Mouse (Mus musculus) yolk sac, embryonic 10.5 days (tissue): ENCODE data around the gene Rasa3.

Experiments used
- DNase-seq: peaks from one replicate; pipeline ENCODE4 v3.0.0-alpha.2; 2017; ENCODE audit warnings: low spot score

The Rasa3 gene

DNA sequence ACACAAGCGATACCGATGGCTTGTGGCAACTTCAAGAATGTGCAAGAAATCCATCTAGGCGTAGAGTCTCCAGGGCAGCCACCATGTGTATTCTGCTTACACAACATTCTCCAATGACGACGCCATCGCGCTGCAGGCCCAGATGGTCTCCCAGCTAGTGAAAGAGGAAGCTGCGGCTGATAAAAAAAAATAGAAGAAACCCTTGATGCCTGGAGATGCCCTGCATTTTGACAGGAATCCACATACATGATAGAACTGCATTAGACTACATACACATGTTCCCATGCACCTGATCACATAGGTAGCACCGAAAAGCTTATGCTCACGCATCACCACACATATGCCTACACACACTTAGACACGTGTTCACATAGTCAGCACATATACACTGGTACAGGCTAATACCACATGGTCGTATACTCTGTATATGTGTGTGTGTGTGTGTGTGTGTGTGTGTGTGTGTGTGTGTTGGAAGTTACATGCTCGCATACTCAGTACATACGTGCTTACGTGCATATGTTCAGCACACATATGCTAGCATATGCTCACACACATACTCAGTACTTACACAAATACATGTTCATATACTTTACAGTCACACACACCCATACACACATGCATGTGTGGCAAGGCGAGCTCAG lies 8.4 kb upstream of the Rasa3 start:
- DNase-seq = no peak

- DNase-seq = no peak
Observed at GRCm38 (mm10) chr8:13684131-13684530, 6.7 kb upstream of the Rasa3 start.

DNA sequence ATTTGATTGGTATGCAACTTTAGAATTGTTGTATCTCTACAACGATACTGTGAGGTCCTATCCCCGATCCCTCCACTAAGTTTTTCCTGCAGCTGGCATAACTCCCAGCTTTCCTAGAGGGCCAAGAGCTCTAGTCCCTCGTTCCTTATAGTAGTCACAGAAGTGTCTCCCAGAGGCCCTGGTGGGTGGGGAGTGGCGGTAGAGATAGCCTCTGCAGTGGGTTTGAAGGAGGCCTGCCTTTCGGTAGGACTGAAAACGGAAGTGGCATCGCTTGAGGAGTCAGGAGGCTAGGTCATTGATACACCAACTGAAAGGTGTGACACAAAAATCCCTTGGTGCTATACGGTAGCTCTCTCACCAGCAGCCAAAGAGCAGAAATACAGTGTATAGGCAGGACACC lies 779 bp upstream of the Rasa3 start:
- no peak for DNase-seq

DNA sequence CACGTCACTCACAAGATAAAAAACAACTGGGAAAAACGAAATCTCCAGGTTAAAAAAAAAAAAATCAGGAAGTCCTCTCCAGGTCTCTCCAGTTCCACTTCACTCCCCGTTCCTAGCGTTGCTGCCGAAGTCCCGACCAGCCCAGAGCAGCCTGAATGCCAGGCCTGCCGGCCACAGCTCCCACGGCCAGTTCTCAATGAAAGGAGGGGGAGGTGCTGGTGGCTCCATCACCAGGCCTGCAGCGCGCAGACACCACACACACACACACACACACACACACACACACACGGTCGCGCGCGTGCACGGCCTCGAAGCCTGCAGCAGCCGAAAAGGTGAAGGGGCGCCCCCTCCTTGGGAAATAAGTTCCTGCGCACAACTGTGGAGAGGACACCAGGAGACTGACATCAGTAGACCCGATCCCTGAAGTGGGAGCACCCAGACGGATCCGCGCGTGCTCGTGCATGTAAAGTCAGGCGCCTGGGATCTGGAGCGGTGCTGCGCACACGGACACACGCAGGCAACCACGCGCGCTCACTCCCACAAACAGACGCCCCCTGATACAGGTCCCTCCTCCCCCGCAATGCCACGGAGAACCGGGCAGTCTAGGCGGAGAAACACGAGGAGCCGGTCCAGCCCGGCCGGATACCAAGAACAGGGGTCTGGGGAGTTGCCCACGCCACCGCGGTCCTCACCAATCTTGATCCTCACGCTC lies 546 bp downstream of the Rasa3 start:
- peak; percentile 73 for DNase-seq

GRCm38 (mm10) chr8:13676302-13676700 lies 1.1 kb downstream of the Rasa3 start:
- DNase-seq = peak; percentile 12

DNA sequence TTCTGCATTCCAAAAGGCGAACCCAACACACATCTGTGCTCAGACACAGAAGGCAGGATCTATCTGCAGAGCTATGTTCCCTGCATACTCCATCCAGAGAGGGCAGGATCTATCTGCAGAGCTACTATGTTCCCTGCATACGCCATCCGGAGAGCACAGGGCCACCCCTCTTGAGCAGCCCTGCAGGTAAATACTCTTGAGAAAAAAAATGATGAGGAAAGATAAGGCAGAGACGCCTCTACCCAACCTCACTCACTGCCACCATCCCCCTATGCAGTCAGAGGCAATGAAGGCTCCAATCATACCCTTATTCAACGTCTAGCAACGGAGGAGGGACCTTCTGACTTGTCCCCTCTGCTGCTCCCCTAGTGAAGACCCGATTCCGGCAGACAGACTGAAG lies 1.9 kb downstream of the Rasa3 start:
- no peak for DNase-seq

- no peak for DNase-seq
Observed at GRCm38 (mm10) chr8:13675121-13675520, 2.3 kb downstream of the Rasa3 start.

DNA sequence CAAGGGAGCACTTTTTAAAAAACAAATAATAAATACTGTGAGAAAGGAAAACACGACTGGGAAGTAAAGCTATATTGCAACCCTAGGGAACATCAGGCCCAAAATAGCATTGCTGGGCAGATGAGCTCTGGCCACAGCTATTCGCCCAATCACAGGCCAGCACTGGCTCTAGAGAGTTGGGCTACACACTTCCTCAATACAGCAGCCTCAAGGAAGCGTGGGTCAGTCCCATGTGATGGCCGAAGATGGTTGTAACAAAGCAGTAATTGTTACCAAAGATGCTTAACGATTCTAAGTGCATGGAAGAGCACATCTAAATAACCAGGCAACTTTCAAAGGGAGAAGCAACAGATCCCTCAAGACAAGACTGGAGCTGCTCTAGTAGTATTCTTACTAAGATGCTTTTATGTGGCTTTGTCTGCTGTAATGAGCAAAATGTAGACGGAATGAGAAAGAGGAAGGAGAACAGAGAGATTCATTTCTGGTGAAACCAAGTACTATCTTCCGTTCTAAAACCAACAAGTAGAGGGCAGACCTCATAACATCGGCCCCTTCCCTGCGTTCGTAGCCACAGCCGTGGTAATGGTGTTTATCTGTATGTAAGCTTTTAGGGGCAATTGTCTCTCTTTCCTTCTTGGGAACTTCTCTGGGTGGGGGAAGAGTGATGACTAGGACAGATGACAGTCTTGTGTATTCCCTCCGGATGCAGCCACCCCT lies 3.0 kb downstream of the Rasa3 start:
- no peak for DNase-seq

DNA sequence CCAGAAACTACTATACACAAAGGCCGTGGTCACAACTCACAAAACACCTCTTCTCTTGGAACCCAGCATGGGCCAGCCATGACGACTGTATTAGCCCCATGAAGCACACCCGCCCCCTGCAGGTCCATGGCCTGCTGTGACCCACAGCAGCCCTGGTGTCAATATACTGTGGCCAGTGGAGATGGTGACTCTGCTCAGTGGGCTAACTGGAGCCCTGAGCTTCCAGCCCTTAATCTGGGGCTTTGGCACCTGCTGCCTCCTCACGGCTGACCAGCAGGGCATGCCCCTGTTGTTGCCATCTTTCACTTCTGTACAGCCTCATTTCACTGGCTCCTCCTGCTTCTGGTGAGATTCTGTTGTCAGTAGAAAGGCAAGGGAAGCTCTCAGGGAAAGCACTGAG lies 4.2 kb downstream of the Rasa3 start:
- DNase-seq = no peak

- no peak for DNase-seq
Observed at GRCm38 (mm10) chr8:13671246-13672003, 6.0 kb downstream of the Rasa3 start.

DNA sequence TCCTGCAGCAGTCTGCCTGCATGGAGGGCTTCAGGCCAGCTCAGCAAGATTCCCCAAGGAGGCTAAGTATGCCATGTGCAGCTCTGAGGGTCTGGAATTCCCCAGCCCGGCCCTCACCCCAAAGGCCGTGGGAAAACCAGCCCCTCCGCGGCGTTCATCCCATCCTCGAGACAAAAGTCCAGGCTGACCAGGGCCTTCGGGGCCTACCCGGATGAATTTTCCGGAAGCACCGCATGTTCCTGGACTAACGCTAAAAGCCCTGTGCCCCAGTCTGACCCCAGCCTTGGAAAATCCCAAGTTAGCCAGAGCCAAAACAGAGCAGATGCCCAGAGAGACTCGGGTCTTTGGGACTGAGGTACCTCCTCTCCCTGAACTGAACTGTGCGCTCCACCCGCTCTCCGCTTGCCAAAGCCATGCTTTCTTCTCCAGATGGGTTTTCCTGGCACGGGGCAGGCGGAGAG lies 7.4 kb downstream of the Rasa3 start:
- no peak for DNase-seq

DNA sequence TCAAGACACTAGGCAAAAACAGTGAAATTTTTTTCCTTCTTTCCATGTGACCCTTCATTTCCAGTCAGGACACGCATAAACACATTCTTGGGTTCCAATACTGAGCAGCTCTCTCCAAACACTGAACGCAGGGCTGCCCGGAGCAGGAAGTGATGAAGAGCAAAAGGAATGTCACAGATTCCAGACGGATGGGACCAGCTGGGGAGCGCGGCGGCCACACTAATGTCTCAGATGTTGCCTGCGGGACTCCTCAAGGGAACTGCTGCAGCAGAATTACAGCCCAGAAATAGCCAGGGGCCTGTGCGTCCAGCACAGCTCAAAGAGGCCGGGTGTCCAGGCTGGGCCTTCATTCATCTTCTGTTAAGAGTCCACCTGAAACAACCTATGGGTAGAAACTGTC lies 9.0 kb downstream of the Rasa3 start:
- DNase-seq = peak; percentile 27

GRCm38 (mm10) chr8:13667917-13668316 lies 9.5 kb downstream of the Rasa3 start:
- DNase-seq = no peak

- no peak for DNase-seq
Observed at GRCm38 (mm10) chr8:13665944-13666343, 11.5 kb downstream of the Rasa3 start.

DNA sequence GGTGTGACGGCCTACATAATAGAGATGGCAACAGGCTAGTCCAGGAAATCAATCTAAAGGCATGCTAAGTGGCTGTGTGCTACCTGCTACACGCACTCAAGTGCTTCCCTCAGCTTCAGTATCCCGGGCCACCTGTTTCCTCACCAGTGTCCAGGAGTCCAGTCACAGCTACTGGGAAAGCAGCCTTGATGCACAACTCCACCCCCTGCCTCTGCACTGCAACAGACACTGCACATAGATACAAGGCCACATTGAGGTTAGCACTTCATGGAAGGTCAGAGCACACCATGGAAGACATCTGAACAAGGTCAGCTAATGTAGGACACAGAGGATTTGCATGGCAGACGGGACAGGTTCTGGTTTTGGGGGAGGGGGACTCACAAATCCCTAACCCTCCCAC lies 11.9 kb downstream of the Rasa3 start:
- no peak for DNase-seq

GRCm38 (mm10) chr8:13664711-13665210 lies 12.6 kb downstream of the Rasa3 start:
- no peak for DNase-seq

DNA sequence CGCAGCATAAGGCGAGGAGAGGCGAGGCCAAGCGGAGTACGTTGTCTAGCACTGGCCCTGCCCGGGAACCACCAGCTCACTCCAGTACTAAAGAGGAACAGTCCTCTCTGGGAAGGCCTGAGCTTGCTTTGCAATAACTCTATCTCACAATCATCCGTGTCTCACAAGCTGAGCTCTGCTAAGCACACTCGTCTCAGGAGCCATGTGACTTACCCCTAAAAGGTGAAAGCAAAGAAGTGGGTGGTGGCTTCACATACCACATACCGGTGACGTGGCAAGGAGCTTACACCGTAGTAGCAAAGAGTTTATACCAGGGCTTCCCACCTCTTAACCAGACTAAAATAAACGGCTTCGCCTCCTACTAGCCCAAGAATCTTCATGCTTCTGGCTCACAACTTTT lies 17.1 kb downstream of the Rasa3 start:
- no peak for DNase-seq

DNA sequence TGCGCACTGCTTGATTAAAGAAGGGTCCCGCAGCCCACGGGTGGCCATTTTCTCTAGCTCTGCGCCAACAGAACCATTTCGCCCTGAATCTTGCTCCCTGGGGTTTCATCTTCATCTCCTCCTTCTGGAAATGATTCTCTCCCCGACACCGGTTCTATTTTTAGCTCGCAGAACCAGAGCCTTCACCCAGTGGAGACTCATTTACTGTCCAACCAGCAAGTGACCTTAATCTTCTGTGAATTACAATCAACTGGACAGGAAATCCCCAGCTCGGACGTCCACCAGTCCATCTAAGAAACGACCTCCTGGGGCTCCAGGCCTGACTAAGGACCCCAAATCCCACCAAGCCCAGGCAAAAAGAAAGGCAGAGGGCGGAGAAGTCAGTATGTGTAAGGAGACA lies 19.9 kb downstream of the Rasa3 start:
- no peak for DNase-seq

- DNase-seq = no peak
Observed at GRCm38 (mm10) chr8:13655033-13655351, 22.4 kb downstream of the Rasa3 start.

GRCm38 (mm10) chr8:13654350-13655032 lies 22.9 kb downstream of the Rasa3 start:
- no peak for DNase-seq

GRCm38 (mm10) chr8:13650541-13651191 lies 26.7 kb downstream of the Rasa3 start:
- no peak for DNase-seq
